Mouse (Mus musculus): ENCODE measurements around the gene Olfr432. TPM values are rescaled to one million over a fixed set of nuclear protein-coding genes. Genes with fewer than 3 reads are reported as not detected.

Gene Olfr432
- total and polyA plus RNA-seq, 3 experiments, result not detected

DNA sequence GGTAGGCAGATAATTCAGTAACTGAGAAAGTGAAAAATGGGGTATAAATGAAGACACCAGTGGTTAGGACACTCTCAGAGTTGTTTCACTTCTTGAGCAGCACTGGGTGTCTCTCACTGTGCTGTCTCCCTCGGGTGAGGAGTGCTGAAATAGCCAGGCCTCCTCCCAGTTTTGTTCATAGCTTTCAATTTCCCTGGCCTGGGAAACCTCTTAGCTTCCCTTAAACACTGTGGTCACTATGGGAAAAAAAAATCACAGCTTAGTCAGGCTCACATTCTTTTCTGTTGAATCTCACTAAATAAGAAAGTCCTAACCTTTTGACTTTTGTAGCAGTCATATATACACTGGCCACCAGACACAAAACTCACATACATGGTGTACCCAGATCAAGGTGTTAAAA lies 17.3 kb upstream of the Olfr432 start, which contains the start of gene Ifi205:
Gene Ifi205, minus strand, starts transcription at position 113 of the 400 bp plus-strand sequence.
- Histone ChIP-seq H3K4me3 (ENCODE audit: control insufficient read depth in 1 of 2, insufficient read depth in 1 of 2, low read depth in 2 of 2, low read length in 2 of 2) (no peak within 1 kb of the TSS), H3K9me3 (replicated peaks; ENCODE audit: insufficient read depth, low read length) (no peaks in the 10 kb centered on the region), H3K79me2 (ENCODE audit: control insufficient read depth, insufficient read depth, low read length, poor library complexity) (no peaks in the 10 kb centered on the region), H3K27me3 (ENCODE audit: control insufficient read depth in 1 of 2, insufficient read depth in 2 of 2, low read length in 2 of 2) (no peaks in the 10 kb centered on the region), H3K4me1 (ENCODE audit: control insufficient read depth in 1 of 2, insufficient read depth in 2 of 2, low read length in 2 of 2) (no peaks in the 10 kb centered on the region), H3K9ac (ENCODE audit: control insufficient read depth, low read depth, low read length, poor library complexity, severe bottlenecking) (no peak within 1 kb of the TSS), H3K27ac (ENCODE audit: control insufficient read depth, low read depth, low read length) (no peak within 1 kb of the TSS), H3K36me3 (ENCODE audit: control insufficient read depth in 1 of 2, insufficient read depth in 2 of 2, low read length in 2 of 2) (no peaks in the 10 kb centered on the region)
- TF ChIP-seq POLR2AphosphoS2 (IDR thresholded peaks at IDR 0.05; ENCODE audit: low read length) (no peak), USF2 (IDR thresholded peaks at IDR 0.05; ENCODE audit: borderline replicate concordance in 1 of 2, insufficient read depth in 1 of 2, low read depth in 1 of 2, low read length in 2 of 2) (no peak), TCF12 (IDR thresholded peaks at IDR 0.05; ENCODE audit: low read depth, low read length) (no peak), TBP (IDR thresholded peaks at IDR 0.05; ENCODE audit: low read depth, low read length) (no peak), BHLHE40 (IDR thresholded peaks at IDR 0.05; ENCODE audit: borderline replicate concordance, low read depth, low read length) (no peak), POLR2AphosphoS5 (IDR thresholded peaks at IDR 0.05; ENCODE audit: borderline replicate concordance, low read depth, low read length) (no peak), HCFC1 (IDR thresholded peaks at IDR 0.05; ENCODE audit: low read depth, low read length) (no peak), MAX (IDR thresholded peaks at IDR 0.05; ENCODE audit: low read length) (no peak), MAZ (IDR thresholded peaks at IDR 0.05; ENCODE audit: low read depth, low read length) (no peak), CTCF (IDR thresholded peaks at IDR 0.05 in 2 of 3, conservative IDR thresholded peaks at IDR 0.05 in 1 of 3; ENCODE audit: control insufficient read depth in 1 of 3, insufficient read depth in 1 of 3, low read depth in 2 of 3, low read length in 3 of 3, poor library complexity in 1 of 3, severe bottlenecking in 1 of 3) (no peak), MXI1 (IDR thresholded peaks at IDR 0.05; ENCODE audit: low read depth, low read length) (no peak), NELFE (IDR thresholded peaks at IDR 0.05; ENCODE audit: low read depth, low read length) (no peak), MYB (IDR thresholded peaks at IDR 0.05; ENCODE audit: low read depth, low read length) (no peak), MYC (IDR thresholded peaks at IDR 0.05; ENCODE audit: low read depth, low read length) (no peak), MAFK (IDR thresholded peaks at IDR 0.05; ENCODE audit: borderline replicate concordance, low read depth, low read length) (no peak), SMC3 (IDR thresholded peaks at IDR 0.05; ENCODE audit: low read depth, low read length) (no peak), USF1 (IDR thresholded peaks at IDR 0.05; ENCODE audit: low read depth, low read length) (no peak), GATA1 (IDR thresholded peaks at IDR 0.05; ENCODE audit: low read depth, low read length) (no peak), GABPA (IDR thresholded peaks at IDR 0.05; ENCODE audit: low read depth, low read length) (no peak), TAL1 (IDR thresholded peaks at IDR 0.05; ENCODE audit: low read length) (no peak)
- DNase-seq (ENCODE audit: low read depth, low spot score), result no peak

DNA sequence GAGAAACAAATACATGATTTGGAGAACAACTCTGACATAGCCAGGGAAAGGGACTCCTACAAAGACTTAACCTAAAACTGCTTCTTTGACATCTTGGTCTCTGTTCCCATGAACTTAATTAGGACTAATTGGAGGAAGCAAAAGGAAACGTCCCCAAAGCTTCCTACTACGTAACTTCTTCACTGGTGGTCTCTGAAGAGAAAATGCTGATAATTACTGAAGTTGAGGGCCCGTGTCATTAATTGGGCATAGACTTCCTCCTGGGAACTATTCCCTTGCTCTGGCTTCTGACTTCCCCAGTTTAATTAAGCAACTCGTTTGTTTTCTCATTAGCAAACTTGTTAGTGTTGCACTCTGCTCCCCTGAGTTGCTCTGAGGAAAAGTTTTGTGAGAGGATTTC lies 13.2 kb upstream of the Olfr432 start:
- Histone ChIP-seq H3K9me3 (replicated peaks; ENCODE audit: insufficient read depth, low read length) (no peaks in the 10 kb centered on the region), H3K9ac (ENCODE audit: control insufficient read depth, low read depth, low read length, poor library complexity, severe bottlenecking) (no peak overlapping the region), H3K79me2 (ENCODE audit: control insufficient read depth, insufficient read depth, low read length, poor library complexity) (no peaks in the 10 kb centered on the region), H3K4me3 (ENCODE audit: control insufficient read depth in 1 of 2, insufficient read depth in 1 of 2, low read depth in 2 of 2, low read length in 2 of 2) (no peak overlapping the region), H3K27me3 (ENCODE audit: control insufficient read depth in 1 of 2, insufficient read depth in 2 of 2, low read length in 2 of 2) (no peaks in the 10 kb centered on the region), H3K27ac (ENCODE audit: control insufficient read depth, low read depth, low read length) (no peak overlapping the region), H3K36me3 (ENCODE audit: control insufficient read depth in 1 of 2, insufficient read depth in 2 of 2, low read length in 2 of 2) (no peaks in the 10 kb centered on the region), H3K4me1 (ENCODE audit: control insufficient read depth in 1 of 2, insufficient read depth in 2 of 2, low read length in 2 of 2) (no peaks in the 10 kb centered on the region)
- TF ChIP-seq ZKSCAN1 (IDR thresholded peaks at IDR 0.05; ENCODE audit: low read depth, low read length), result no peak
- TF ChIP-seq BHLHE40 (IDR thresholded peaks at IDR 0.05; ENCODE audit: borderline replicate concordance, low read depth, low read length), result no peak
- no peak for TF ChIP-seq HCFC1 (IDR thresholded peaks at IDR 0.05; ENCODE audit: low read depth, low read length)
- no peak for TF ChIP-seq ETS1 (IDR thresholded peaks at IDR 0.05; ENCODE audit: low read depth, low read length)
- no peak for TF ChIP-seq SIN3A (IDR thresholded peaks at IDR 0.05; ENCODE audit: low read length)
- no peak for TF ChIP-seq POLR2A (IDR thresholded peaks at IDR 0.05; ENCODE audit: control insufficient read depth in 1 of 2, insufficient read depth in 1 of 2, low read depth in 1 of 2, low read length in 2 of 2, poor library complexity in 1 of 2)
- no peak for TF ChIP-seq MAX (IDR thresholded peaks at IDR 0.05; ENCODE audit: low read length)
- TF ChIP-seq TCF12 (IDR thresholded peaks at IDR 0.05; ENCODE audit: low read depth, low read length), result no peak
- no peak for TF ChIP-seq MYB (IDR thresholded peaks at IDR 0.05; ENCODE audit: low read depth, low read length)
- no peak for TF ChIP-seq RAD21 (IDR thresholded peaks at IDR 0.05; ENCODE audit: low read depth, low read length)
- TF ChIP-seq MXI1 (IDR thresholded peaks at IDR 0.05; ENCODE audit: low read depth, low read length), result no peak
- no peak for TF ChIP-seq ELF1 (IDR thresholded peaks at IDR 0.05; ENCODE audit: low read depth, low read length)
- no peak for TF ChIP-seq UBTF (IDR thresholded peaks at IDR 0.05; ENCODE audit: borderline replicate concordance, insufficient read depth, low read depth, low read length)
- TF ChIP-seq JUND (IDR thresholded peaks at IDR 0.05; ENCODE audit: low read depth, low read length), result no peak
- TF ChIP-seq USF2 (IDR thresholded peaks at IDR 0.05; ENCODE audit: borderline replicate concordance in 1 of 2, insufficient read depth in 1 of 2, low read depth in 1 of 2, low read length in 2 of 2), result no peak
- no peak for DNase-seq (ENCODE audit: low read depth, low spot score)

Data from MEL (cell line).